Mouse (Mus musculus) MEL (cell line): ENCODE data around the gene Tnni3k.

Experiments used
- CTCF ChIP-seq, 3 experiments: IDR thresholded peaks in 2 of 3; conservative IDR thresholded peaks in 1 of 3; 2 replicates each; pipeline ENCODE4 v1.5.1; 2011 to 2012; ENCODE audit warnings: low read length in 3 of 3, low read depth in 2 of 3, mild to moderate bottlenecking in 2 of 3, improper control_type of control experiment in 1 of 3, inconsistent platforms in 1 of 3, mixed read lengths in 1 of 3, moderate library complexity in 1 of 3; ENCODE audit not compliant: control insufficient read depth in 1 of 3, insufficient read depth in 1 of 3, poor library complexity in 1 of 3, severe bottlenecking in 1 of 3
- MEF2A ChIP-seq: IDR thresholded peaks from 2 replicates; pipeline ENCODE4 v1.6.1; 2014; ENCODE audit warnings: low read depth, mild to moderate bottlenecking, inconsistent platforms, low read length, improper control_type of control experiment; ENCODE audit not compliant: poor library complexity, insufficient replicate concordance, severe bottlenecking; ENCODE audit errors: extremely low read depth
- POLR2A ChIP-seq, 2 experiments: IDR thresholded peaks; 2 replicates each; pipeline ENCODE4 v1.6.1; 2011 to 2012; ENCODE audit warnings: low read length in 2 of 2, mild to moderate bottlenecking in 2 of 2, control low read depth in 1 of 2, improper control_type of control experiment in 1 of 2, low read depth in 1 of 2, moderate library complexity in 1 of 2; ENCODE audit not compliant: control insufficient read depth in 1 of 2, insufficient read depth in 1 of 2, poor library complexity in 1 of 2
- ZKSCAN1 ChIP-seq: IDR thresholded peaks from 2 replicates; pipeline ENCODE4 v1.6.1; 2012; ENCODE audit warnings: low read depth, mild to moderate bottlenecking, inconsistent platforms, low read length, improper control_type of control experiment, moderate library complexity

- TF ChIP-seq CTCF (IDR thresholded peaks at IDR 0.05 in 2 of 3, conservative IDR thresholded peaks at IDR 0.05 in 1 of 3; ENCODE audit: control insufficient read depth in 1 of 3, insufficient read depth in 1 of 3, low read depth in 2 of 3, low read length in 3 of 3, poor library complexity in 1 of 3, severe bottlenecking in 1 of 3) (no peak), ZKSCAN1 (no peak), POLR2A (IDR thresholded peaks at IDR 0.05; ENCODE audit: control insufficient read depth in 1 of 2, insufficient read depth in 1 of 2, low read depth in 1 of 2, low read length in 2 of 2, poor library complexity in 1 of 2) (no peak), MEF2A (no peak)
Observed at GRCm38 (mm10) chr3:154824713-154825112, 230.5 kb downstream of the Tnni3k start.
